Mouse (Mus musculus) ES-Bruce4 (cell line): ENCODE measurements around the gene Ube2q1.

Source experiments
- CTCF ChIP-seq: IDR thresholded peaks from one replicate; pipeline ENCODE4 v1.8.1; 2011; ENCODE audit warnings: low read depth, low read length
- POLR2A ChIP-seq: IDR thresholded peaks from one replicate; pipeline ENCODE4 v1.8.1; 2011; ENCODE audit warnings: low read length; ENCODE audit not compliant: insufficient read depth

DNA sequence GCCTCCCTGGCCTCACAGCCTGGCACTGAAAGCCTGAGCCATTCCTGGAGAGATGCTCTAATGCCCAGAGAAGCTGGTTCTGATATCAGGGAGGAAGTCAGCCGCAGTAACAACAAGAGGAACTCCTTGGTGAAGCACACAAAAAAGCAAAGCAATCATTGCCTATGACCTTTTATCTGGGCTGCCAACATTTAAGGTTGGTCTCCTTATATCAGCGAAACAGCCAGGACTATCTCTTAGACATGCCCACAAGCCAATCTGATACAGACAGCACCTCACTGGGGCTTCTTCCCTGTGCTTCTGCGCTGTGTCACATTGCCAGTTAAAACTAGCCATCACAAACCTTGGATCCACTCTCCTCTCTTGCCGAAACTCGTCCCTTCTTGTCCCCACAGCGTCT, 34.9 kb upstream of the Ube2q1 start:
- TF ChIP-seq POLR2A (no peak), CTCF (no peak)
